Mouse (Mus musculus): ENCODE measurements around the gene Sec24b. TPM values are rescaled to one million over a fixed set of nuclear protein-coding genes. Genes with fewer than 3 reads are reported as not detected.

Gene Sec24b
- polyA plus RNA-seq, 1 experiment, result 21.4 TPM

- Histone ChIP-seq H3K4me2 (ENCODE audit: low read depth) (no peak overlapping the region), H3K27me3 (ENCODE audit: control insufficient read depth, insufficient read depth, insufficient read length) (no peaks in the 10 kb centered on the region), H3K36me3 (ENCODE audit: control insufficient read depth, insufficient read depth) (peaks cover 11% of the 10 kb centered on the region), H3K4me3 (no peak overlapping the region), H3ac (ENCODE audit: control insufficient read depth, insufficient read length) (no peak overlapping the region), H3K79me2 (ENCODE audit: control insufficient read depth, insufficient read depth) (no peaks in the 10 kb centered on the region)
- TF ChIP-seq E2F4 (IDR thresholded peaks at IDR 0.05; ENCODE audit: insufficient read depth) (no peak), MYOD1 (IDR thresholded peaks at IDR 0.05; ENCODE audit: control insufficient read depth in 1 of 3, insufficient read length in 2 of 3, low read depth in 2 of 3) (no peak), POLR2A (IDR thresholded peaks at IDR 0.05; ENCODE audit: insufficient read length, low read depth) (no peak)
Observed at GRCm38 (mm10) chr3:130011236-130011635, 50.1 kb downstream of the Sec24b start.

GRCm38 (mm10) chr3:130006141-130006540 is 55.2 kb downstream of the Sec24b start:
- no peak for TF ChIP-seq MYOD1 (IDR thresholded peaks at IDR 0.05; ENCODE audit: control insufficient read depth in 1 of 3, insufficient read length in 2 of 3, low read depth in 2 of 3)
- TF ChIP-seq CEBPB (IDR thresholded peaks at IDR 0.05; ENCODE audit: insufficient read depth, poor library complexity, severe bottlenecking), result no peak
- no peak for TF ChIP-seq USF1 (IDR thresholded peaks at IDR 0.05; ENCODE audit: low read depth)
- no peak for TF ChIP-seq POLR2A (IDR thresholded peaks at IDR 0.05; ENCODE audit: insufficient read length, low read depth)
- no peak for TF ChIP-seq POLR2AphosphoS2 (IDR thresholded peaks at IDR 0.05; ENCODE audit: insufficient read length, low read depth)
- no peak for TF ChIP-seq SRF (IDR thresholded peaks at IDR 0.05; ENCODE audit: control insufficient read depth, insufficient read length, low read depth)
- no peak for TF ChIP-seq MYOG (IDR thresholded peaks at IDR 0.05; ENCODE audit: control insufficient read depth in 1 of 3, insufficient read depth in 1 of 3, insufficient read length in 2 of 3, low read depth in 2 of 3)
- no peak for TF ChIP-seq E2F4 (IDR thresholded peaks at IDR 0.05; ENCODE audit: insufficient read depth)
- no peak for TF ChIP-seq TCF3 (IDR thresholded peaks at IDR 0.05; ENCODE audit: insufficient read length, low read depth)
- TF ChIP-seq TCF12 (IDR thresholded peaks at IDR 0.05; ENCODE audit: insufficient read depth, poor library complexity, severe bottlenecking), result no peak
- no peak for TF ChIP-seq MAX (IDR thresholded peaks at IDR 0.05; ENCODE audit: low read depth)
- TF ChIP-seq REST (IDR thresholded peaks at IDR 0.05; ENCODE audit: insufficient read depth, insufficient read length), result no peak

GRCm38 (mm10) chr3:130000926-130001325 is 60.4 kb downstream of the Sec24b start:
- peaks cover 41% of the 10 kb centered on the region for H3K36me3 ChIP-seq (ENCODE audit: control insufficient read depth, insufficient read depth)
- no peak overlapping the region for H3K4me3 ChIP-seq
- TF ChIP-seq REST (IDR thresholded peaks at IDR 0.05; ENCODE audit: insufficient read depth, insufficient read length) (no peak), TCF12 (IDR thresholded peaks at IDR 0.05; ENCODE audit: insufficient read depth, poor library complexity, severe bottlenecking) (no peak), SRF (IDR thresholded peaks at IDR 0.05; ENCODE audit: control insufficient read depth, insufficient read length, low read depth) (no peak), USF1 (IDR thresholded peaks at IDR 0.05; ENCODE audit: low read depth) (no peak), MAX (IDR thresholded peaks at IDR 0.05; ENCODE audit: low read depth) (no peak), POLR2AphosphoS2 (IDR thresholded peaks at IDR 0.05; ENCODE audit: insufficient read length, low read depth) (no peak), TCF3 (IDR thresholded peaks at IDR 0.05; ENCODE audit: insufficient read length, low read depth) (no peak), CEBPB (IDR thresholded peaks at IDR 0.05; ENCODE audit: insufficient read depth, poor library complexity, severe bottlenecking) (no peak), E2F4 (IDR thresholded peaks at IDR 0.05; ENCODE audit: insufficient read depth) (no peak), MYOG (IDR thresholded peaks at IDR 0.05; ENCODE audit: control insufficient read depth in 1 of 3, insufficient read depth in 1 of 3, insufficient read length in 2 of 3, low read depth in 2 of 3) (no peak), MYOD1 (IDR thresholded peaks at IDR 0.05; ENCODE audit: control insufficient read depth in 1 of 3, insufficient read length in 2 of 3, low read depth in 2 of 3) (no peak), POLR2A (IDR thresholded peaks at IDR 0.05; ENCODE audit: insufficient read length, low read depth) (no peak)
- no peak overlapping the region for H3K4me2 ChIP-seq (ENCODE audit: low read depth)
- no peak overlapping the region for H3ac ChIP-seq (ENCODE audit: control insufficient read depth, insufficient read length)
- no peaks in the 10 kb centered on the region for H3K27me3 ChIP-seq (ENCODE audit: control insufficient read depth, insufficient read depth, insufficient read length)
- H3K79me2 ChIP-seq (ENCODE audit: control insufficient read depth, insufficient read depth), result no peaks in the 10 kb centered on the region

More at GRCm38 (mm10) chr3:130006141-130006540, 55.2 kb downstream of the Sec24b start:
- no peaks in the 10 kb centered on the region for H3K79me2 ChIP-seq (ENCODE audit: control insufficient read depth, insufficient read depth)
- H3K36me3 ChIP-seq (ENCODE audit: control insufficient read depth, insufficient read depth), result peaks cover 30% of the 10 kb centered on the region
- no peak overlapping the region for H3K4me2 ChIP-seq (ENCODE audit: low read depth)
- H3K27me3 ChIP-seq (ENCODE audit: control insufficient read depth, insufficient read depth, insufficient read length), result no peaks in the 10 kb centered on the region
- no peak overlapping the region for H3K4me3 ChIP-seq
- no peak overlapping the region for H3ac ChIP-seq (ENCODE audit: control insufficient read depth, insufficient read length)

- TF ChIP-seq MYOG (IDR thresholded peaks at IDR 0.05; ENCODE audit: control insufficient read depth in 1 of 3, insufficient read depth in 1 of 3, insufficient read length in 2 of 3, low read depth in 2 of 3) (no peak), E2F4 (IDR thresholded peaks at IDR 0.05; ENCODE audit: insufficient read depth) (no peak), MYOD1 (IDR thresholded peaks at IDR 0.05; ENCODE audit: control insufficient read depth in 1 of 3, insufficient read length in 2 of 3, low read depth in 2 of 3) (no peak), TCF3 (IDR thresholded peaks at IDR 0.05; ENCODE audit: insufficient read length, low read depth) (no peak), USF1 (IDR thresholded peaks at IDR 0.05; ENCODE audit: low read depth) (no peak)
- Histone ChIP-seq H3K27me3 (ENCODE audit: control insufficient read depth, insufficient read depth, insufficient read length) (no peaks in the 10 kb centered on the region), H3K79me2 (ENCODE audit: control insufficient read depth, insufficient read depth) (no peaks in the 10 kb centered on the region), H3ac (ENCODE audit: control insufficient read depth, insufficient read length) (no peak overlapping the region), H3K36me3 (ENCODE audit: control insufficient read depth, insufficient read depth) (peaks cover 35% of the 10 kb centered on the region), H3K4me2 (ENCODE audit: low read depth) (no peak overlapping the region), H3K4me3 (no peak overlapping the region)
Observed at GRCm38 (mm10) chr3:129998526-129998925, 62.8 kb downstream of the Sec24b start.

GRCm38 (mm10) chr3:129998001-129998400 is 63.4 kb downstream of the Sec24b start:
- peaks cover 35% of the 10 kb centered on the region for H3K36me3 ChIP-seq (ENCODE audit: control insufficient read depth, insufficient read depth)
- H3K27me3 ChIP-seq (ENCODE audit: control insufficient read depth, insufficient read depth, insufficient read length), result no peaks in the 10 kb centered on the region
- no peak overlapping the region for H3ac ChIP-seq (ENCODE audit: control insufficient read depth, insufficient read length)
- H3K4me2 ChIP-seq (ENCODE audit: low read depth), result no peak overlapping the region
- TF ChIP-seq CEBPB (IDR thresholded peaks at IDR 0.05; ENCODE audit: insufficient read depth, poor library complexity, severe bottlenecking), result no peak
- no peak for TF ChIP-seq SRF (IDR thresholded peaks at IDR 0.05; ENCODE audit: control insufficient read depth, insufficient read length, low read depth)
- no peak for TF ChIP-seq REST (IDR thresholded peaks at IDR 0.05; ENCODE audit: insufficient read depth, insufficient read length)
- no peak for TF ChIP-seq MAX (IDR thresholded peaks at IDR 0.05; ENCODE audit: low read depth)
- no peak for TF ChIP-seq POLR2AphosphoS2 (IDR thresholded peaks at IDR 0.05; ENCODE audit: insufficient read length, low read depth)
- no peak for TF ChIP-seq MYOG (IDR thresholded peaks at IDR 0.05; ENCODE audit: control insufficient read depth in 1 of 3, insufficient read depth in 1 of 3, insufficient read length in 2 of 3, low read depth in 2 of 3)
- TF ChIP-seq POLR2A (IDR thresholded peaks at IDR 0.05; ENCODE audit: insufficient read length, low read depth), result no peak
- TF ChIP-seq TCF3 (IDR thresholded peaks at IDR 0.05; ENCODE audit: insufficient read length, low read depth), result no peak
- TF ChIP-seq USF1 (IDR thresholded peaks at IDR 0.05; ENCODE audit: low read depth), result no peak
- no peak for TF ChIP-seq E2F4 (IDR thresholded peaks at IDR 0.05; ENCODE audit: insufficient read depth)
- TF ChIP-seq MYOD1 (IDR thresholded peaks at IDR 0.05; ENCODE audit: control insufficient read depth in 1 of 3, insufficient read length in 2 of 3, low read depth in 2 of 3), result no peak
- TF ChIP-seq TCF12 (IDR thresholded peaks at IDR 0.05; ENCODE audit: insufficient read depth, poor library complexity, severe bottlenecking), result no peak
- H3K79me2 ChIP-seq (ENCODE audit: control insufficient read depth, insufficient read depth), result no peaks in the 10 kb centered on the region
- no peak overlapping the region for H3K4me3 ChIP-seq
